Mouse (Mus musculus) embryonic facial prominence, embryonic 14.5 days (tissue): Measurements from ENCODE around the gene Ptk7. TPM values are rescaled to one million over a fixed set of nuclear protein-coding genes. Genes with fewer than 3 reads are reported as not detected.
A peak's percentile ranks its signal among the peaks of the same experiment; 100 is the strongest.

Experiments
- ATAC-seq: fragments of 200-750 bp; cut with Nextera tagmentation; 2 replicates; pipeline ENCODE4 v1.8.0; 2017; ENCODE audit warnings: low read depth, moderate number of reproducible peaks, moderate TSS enrichment
- DNase-seq: peaks from one replicate; pipeline ENCODE4 v3.0.0-alpha.2; 2015; ENCODE audit warnings: low spot score
- H3K27ac ChIP-seq: fragments of 300-500 bp; sonication (generic); replicated peaks from 2 replicates; pipeline ENCODE4 v1.5.1; 2014; ENCODE audit warnings: low read depth, mild to moderate bottlenecking, low read length, moderate library complexity
- H3K27me3 ChIP-seq: fragments of 300-500 bp; sonication (generic); replicated peaks from 2 replicates; pipeline ENCODE4 v1.6.1; 2014; ENCODE audit warnings: low read length; ENCODE audit not compliant: control insufficient read depth, insufficient read depth
- H3K36me3 ChIP-seq: fragments of 300-500 bp; sonication (generic); 2 replicates; pipeline ENCODE4 v1.6.1; 2014; ENCODE audit warnings: low read length, mixed read lengths; ENCODE audit not compliant: control insufficient read depth, insufficient read depth
- H3K4me1 ChIP-seq: fragments of 300-500 bp; sonication (generic); 2 replicates; pipeline ENCODE4 v1.6.1; 2014; ENCODE audit warnings: antibody characterized with exemption, low read length; ENCODE audit not compliant: control insufficient read depth, insufficient read depth
- H3K4me2 ChIP-seq: fragments of 300-500 bp; sonication (generic); 2 replicates; pipeline ENCODE4 v1.6.1; 2014; ENCODE audit warnings: low read depth, mild to moderate bottlenecking, low read length, moderate library complexity, mixed read lengths
- H3K4me3 ChIP-seq: fragments of 300-500 bp; sonication (generic); 2 replicates; pipeline ENCODE4 v1.5.1; 2014; ENCODE audit warnings: low read depth, mild to moderate bottlenecking, low read length
- H3K9ac ChIP-seq: fragments of 300-500 bp; sonication (generic); 2 replicates; pipeline ENCODE4 v1.6.1; 2014; ENCODE audit warnings: low read depth, mild to moderate bottlenecking, low read length, moderate library complexity, mixed read lengths
- H3K9me3 ChIP-seq: fragments of 300-500 bp; sonication (generic); 2 replicates; pipeline ENCODE4 v1.6.1; 2016; ENCODE audit warnings: low read length; ENCODE audit not compliant: control insufficient read depth
- WGBS: fragments of 180-500 bp; shearing (Covaris S2); extraction: QIAGEN DNeasy Blood & Tissue Kit; methylation state at CpG from one replicate; pipeline ENCODE4 v1.1.7; 2014; 5-methylcytosine and 5-hydroxymethylcytosine counted together
- polyA plus RNA-seq: library from polyadenylated mRNA; unstranded; fragments of >200 nt; fragmentation: Nextera tagmentation; extraction: Ambion mirVana; gene quantifications from 2 replicates; pipeline ENCODE4 v1.2.1, GENCODE M21; 2014

Gene Ptk7
- polyA plus RNA-seq, 1 experiment from 2014 or later: 68.0 TPM

GRCm38 (mm10) chr17:46647279-46647678 is 18.0 kb upstream of the Ptk7 start:
- peak overlapping the region; percentile 73; the same call in 1 of the 2 replicates for H3K4me2 ChIP-seq
- H3K4me3 ChIP-seq: peak overlapping the region; percentile 77
- 89% methylated on average over 7 of the region's 7 CpGs for WGBS

GRCm38 (mm10) chr17:46646322-46646662 is 17.0 kb upstream of the Ptk7 start:
- peaks cover 19% of the 10 kb centered on the region for H3K4me1 ChIP-seq
- H3K4me2 ChIP-seq: peak overlapping the region; percentile 73
- peak overlapping the region; percentile 87 for H3K9ac ChIP-seq
- WGBS: 0% methylated on average over 12 of the region's 19 CpGs
- H3K4me3 ChIP-seq: peak overlapping the region; percentile 77
- DNase-seq (no peak), ATAC-seq (peak; percentile 2; the same call in 1 of the 2 replicates)
- H3K36me3 ChIP-seq: peaks cover 37% of the 10 kb centered on the region
- H3K27me3 ChIP-seq: no peaks in the 10 kb centered on the region
- peak overlapping the region; percentile 79 for H3K27ac ChIP-seq
- no peaks in the 10 kb centered on the region for H3K9me3 ChIP-seq

More at GRCm38 (mm10) chr17:46647279-46647678, 18.0 kb upstream of the Ptk7 start:
- Histone ChIP-seq H3K9me3 (no peaks in the 10 kb centered on the region), H3K36me3 (peaks cover 35% of the 10 kb centered on the region), H3K27ac (no peak overlapping the region), H3K9ac (no peak overlapping the region), H3K27me3 (no peaks in the 10 kb centered on the region), H3K4me1 (peaks cover 29% of the 10 kb centered on the region)
- ATAC-seq (no peak), DNase-seq (no peak)

GRCm38 (mm10) chr17:46645561-46646321 is 16.4 kb upstream of the Ptk7 start, which contains the start of the genes Klc4 and Mrpl2:
TSS of gene Klc4 (minus strand) at chr17:46646022.
TSS of gene Mrpl2 (plus strand) at chr17:46646229.
- peak within 1 kb of the TSS; percentile 77 for H3K4me3 ChIP-seq

GRCm38 (mm10) chr17:46644916-46645475 is 15.7 kb upstream of the Ptk7 start:
- WGBS: 11% methylated on average over 11 of the region's 11 CpGs
- H3K27me3 ChIP-seq: no peaks in the 10 kb centered on the region
- peak overlapping the region; percentile 42 for H3K27ac ChIP-seq
- ATAC-seq (no peak), DNase-seq (no peak)
- peaks cover 17% of the 10 kb centered on the region for H3K4me1 ChIP-seq
- H3K4me2 ChIP-seq: peak overlapping the region; percentile 84
- no peaks in the 10 kb centered on the region for H3K9me3 ChIP-seq
- peak overlapping the region; percentile 77 for H3K4me3 ChIP-seq
- peaks cover 48% of the 10 kb centered on the region for H3K36me3 ChIP-seq
- peak overlapping the region; percentile 81 for H3K9ac ChIP-seq

More at GRCm38 (mm10) chr17:46645561-46646321, 16.4 kb upstream of the Ptk7 start, which contains the start of the genes Klc4 and Mrpl2:
- Histone ChIP-seq H3K36me3 (peaks cover 43% of the 10 kb centered on the region), H3K9me3 (no peaks in the 10 kb centered on the region), H3K4me2 (peak within 1 kb of the TSS; percentile 84), H3K9ac (peak within 1 kb of the TSS; percentile 87), H3K27me3 (no peaks in the 10 kb centered on the region), H3K27ac (peak within 1 kb of the TSS; percentile 79), H3K4me1 (peaks cover 17% of the 10 kb centered on the region)
- WGBS: under 1% methylated on average over 37 of the region's 53 CpGs
- ATAC-seq (peak; percentile 66), DNase-seq (peak; percentile 98)

GRCm38 (mm10) chr17:46644152-46644805 is 15.0 kb upstream of the Ptk7 start:
- H3K4me1 ChIP-seq: peaks cover 13% of the 10 kb centered on the region
- peak overlapping the region; percentile 77; the same call in 1 of the 2 replicates for H3K4me3 ChIP-seq
- H3K36me3 ChIP-seq: peaks cover 54% of the 10 kb centered on the region
- no peaks in the 10 kb centered on the region for H3K9me3 ChIP-seq
- no peaks in the 10 kb centered on the region for H3K27me3 ChIP-seq
- peak overlapping the region; percentile 84 for H3K4me2 ChIP-seq
- H3K9ac ChIP-seq: peak overlapping the region; percentile 81
- no peak for ATAC-seq
- DNase-seq: no peak
- H3K27ac ChIP-seq: no peak overlapping the region
- WGBS: 85% methylated on average over 12 of the region's 12 CpGs

DNA sequence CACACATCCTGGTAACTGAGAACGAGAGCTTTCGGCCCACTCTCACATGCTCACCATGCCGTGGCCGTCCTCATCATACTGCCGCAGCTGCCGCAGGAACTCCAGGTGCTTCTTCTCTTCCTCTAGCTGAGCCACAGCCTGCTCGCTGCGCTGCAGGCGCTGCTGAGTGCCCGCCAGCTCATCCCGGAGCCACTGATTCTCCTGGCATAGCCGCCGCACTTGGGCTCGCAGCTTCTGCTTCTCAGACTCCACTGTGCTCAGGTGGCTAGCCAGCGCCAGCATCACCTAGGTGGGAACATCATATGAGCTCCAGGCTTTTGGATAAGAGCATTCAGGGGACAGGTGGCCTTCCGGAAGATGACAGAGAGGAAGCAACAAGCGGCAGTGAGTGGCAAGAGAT is 12.8 kb upstream of the Ptk7 start:
- Histone ChIP-seq H3K4me2 (no peak overlapping the region), H3K27me3 (no peaks in the 10 kb centered on the region), H3K9me3 (no peaks in the 10 kb centered on the region), H3K4me3 (no peak overlapping the region), H3K36me3 (peaks cover 40% of the 10 kb centered on the region), H3K4me1 (peaks cover 13% of the 10 kb centered on the region), H3K9ac (no peak overlapping the region), H3K27ac (no peak overlapping the region)
- DNase-seq (no peak), ATAC-seq (no peak)
- 94% methylated on average over 17 of the region's 17 CpGs for WGBS

DNA sequence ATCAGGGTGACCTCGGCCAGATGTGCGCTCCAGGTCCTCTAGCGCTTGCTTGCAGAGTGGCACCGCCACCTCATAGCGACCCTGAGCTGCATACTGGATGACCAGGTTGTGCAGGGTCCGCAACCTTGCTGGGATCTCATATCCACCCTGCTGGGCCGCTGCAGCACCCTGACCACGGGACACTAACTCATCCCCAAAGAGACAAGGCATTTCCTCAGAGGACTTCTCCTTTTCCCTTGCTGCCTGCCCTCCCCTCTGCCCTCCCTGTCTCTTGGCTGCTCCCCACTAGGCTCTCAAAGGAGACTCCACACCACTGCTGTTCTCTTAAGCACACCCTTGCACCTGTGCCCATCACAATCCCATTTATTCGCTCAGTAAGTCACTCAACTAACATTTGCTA is 10.6 kb upstream of the Ptk7 start:
- Histone ChIP-seq H3K4me2 (no peak overlapping the region), H3K27ac (no peak overlapping the region), H3K4me3 (no peak overlapping the region), H3K9ac (no peak overlapping the region), H3K4me1 (peaks cover 6% of the 10 kb centered on the region; the same call in 1 of the 2 replicates), H3K9me3 (no peaks in the 10 kb centered on the region), H3K27me3 (no peaks in the 10 kb centered on the region), H3K36me3 (peaks cover 47% of the 10 kb centered on the region)
- 81% methylated on average over 7 of the region's 9 CpGs for WGBS
- DNase-seq (no peak), ATAC-seq (no peak)

DNA sequence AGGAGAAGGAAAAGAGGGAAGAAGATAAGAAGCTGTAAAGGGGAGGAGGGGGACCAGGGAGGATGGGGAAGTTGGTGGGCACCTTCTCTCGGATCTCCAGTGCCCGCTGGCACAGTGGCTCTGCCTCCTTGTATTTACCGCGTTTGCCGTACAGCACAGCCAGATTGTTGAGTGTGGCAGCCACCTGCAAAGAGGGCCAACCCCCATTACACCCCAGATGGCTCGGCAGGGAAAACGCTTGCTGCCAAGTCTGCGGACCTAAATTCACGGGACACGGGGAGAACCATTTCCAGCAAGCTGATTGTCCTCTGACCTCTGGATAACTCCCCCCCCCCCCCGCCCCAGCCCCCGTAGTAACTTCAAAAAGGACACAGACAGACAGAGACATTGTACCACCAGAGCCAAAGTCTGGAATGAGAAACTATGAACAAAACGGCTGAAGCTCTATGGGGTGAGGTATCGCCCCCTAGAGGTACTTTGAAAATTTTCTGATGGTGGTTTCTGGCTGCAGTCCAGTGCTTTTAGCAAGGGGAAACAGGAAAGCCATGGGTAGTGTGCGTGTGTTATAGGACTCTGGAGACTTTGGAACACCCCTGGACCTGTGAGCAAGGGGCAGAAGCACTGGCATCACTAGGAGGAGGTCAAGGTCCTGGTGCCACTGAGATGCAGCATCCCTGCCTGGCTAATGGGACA is 7.7 kb upstream of the Ptk7 start:
- 19% methylated on average over 15 of the region's 15 CpGs for WGBS
- H3K27ac ChIP-seq: no peak overlapping the region; the same call in 1 of the 2 replicates
- peak overlapping the region; percentile 47; the same call in 1 of the 2 replicates for H3K9ac ChIP-seq
- no peaks in the 10 kb centered on the region for H3K27me3 ChIP-seq
- peak; percentile 45 for ATAC-seq
- no peaks in the 10 kb centered on the region for H3K9me3 ChIP-seq
- DNase-seq: peak; percentile 86
- H3K4me1 ChIP-seq: no peaks in the 10 kb centered on the region; the same call in 1 of the 2 replicates
- H3K4me3 ChIP-seq: 0 out of 2 replicates have a peak overlapping the region, but pooled peaks have one; percentile 9
- peaks cover 45% of the 10 kb centered on the region for H3K36me3 ChIP-seq
- H3K4me2 ChIP-seq: peak overlapping the region; percentile 27
